Mouse (Mus musculus) lung, postnatal 0 days (tissue): ENCODE data around the gene Ndufb7.

Source experiments
- CTCF ChIP-seq: IDR thresholded peaks from 2 replicates; pipeline ENCODE4 v1.5.1; 2016; ENCODE audit warnings: antibody characterized with exemption, mild to moderate bottlenecking
- EP300 ChIP-seq: IDR thresholded peaks from 2 replicates; pipeline ENCODE4 v1.6.1; 2016; ENCODE audit warnings: antibody characterized with exemption, mild to moderate bottlenecking, control low read depth

DNA sequence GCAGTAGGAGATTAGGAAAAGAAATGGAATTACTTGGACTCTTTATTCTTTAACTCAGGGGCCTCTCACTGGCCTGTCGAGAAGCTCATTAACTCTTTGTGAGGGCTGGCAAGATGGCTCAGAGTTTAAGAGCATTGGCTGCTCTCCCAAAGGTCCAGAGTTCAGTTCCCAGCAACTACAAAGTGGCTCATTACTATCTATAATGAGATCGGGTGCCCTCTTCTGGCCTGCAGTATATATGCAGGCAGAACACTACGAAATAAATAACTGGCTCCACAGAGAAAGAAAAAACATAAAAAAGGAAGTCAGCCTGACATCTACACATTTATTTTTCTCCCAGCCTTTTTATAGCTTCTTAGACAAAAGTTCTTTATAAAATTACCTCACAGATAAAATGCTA, 29.9 kb downstream of the Ndufb7 start:
- TF ChIP-seq CTCF (peak; percentile 63), EP300 (no peak)
